Mouse (Mus musculus): ENCODE results near the gene Gm21987.

- TF ChIP-seq POLR2A (IDR thresholded peaks at IDR 0.05; ENCODE audit: control insufficient read depth in 1 of 2, insufficient read depth in 1 of 2, low read depth in 1 of 2, low read length in 2 of 2, poor library complexity in 1 of 2) (no peak), SMC3 (IDR thresholded peaks at IDR 0.05; ENCODE audit: low read depth, low read length) (no peak), SIN3A (IDR thresholded peaks at IDR 0.05; ENCODE audit: low read length) (peak; percentile 67), MAX (IDR thresholded peaks at IDR 0.05; ENCODE audit: low read length) (no peak), CTCF (IDR thresholded peaks at IDR 0.05 in 2 of 3, conservative IDR thresholded peaks at IDR 0.05 in 1 of 3; ENCODE audit: control insufficient read depth in 1 of 3, insufficient read depth in 1 of 3, low read depth in 2 of 3, low read length in 3 of 3, poor library complexity in 1 of 3, severe bottlenecking in 1 of 3) (no peak), RAD21 (IDR thresholded peaks at IDR 0.05; ENCODE audit: low read depth, low read length) (no peak)
These were observed 13.0 kb downstream of the Gm21987 start for GRCm38 (mm10) chr16:38359857-38360256.

Data from MEL (cell line).